Comparison of ENCODE assay signal across 7 mouse cellular contexts in the genomic region with DNA sequence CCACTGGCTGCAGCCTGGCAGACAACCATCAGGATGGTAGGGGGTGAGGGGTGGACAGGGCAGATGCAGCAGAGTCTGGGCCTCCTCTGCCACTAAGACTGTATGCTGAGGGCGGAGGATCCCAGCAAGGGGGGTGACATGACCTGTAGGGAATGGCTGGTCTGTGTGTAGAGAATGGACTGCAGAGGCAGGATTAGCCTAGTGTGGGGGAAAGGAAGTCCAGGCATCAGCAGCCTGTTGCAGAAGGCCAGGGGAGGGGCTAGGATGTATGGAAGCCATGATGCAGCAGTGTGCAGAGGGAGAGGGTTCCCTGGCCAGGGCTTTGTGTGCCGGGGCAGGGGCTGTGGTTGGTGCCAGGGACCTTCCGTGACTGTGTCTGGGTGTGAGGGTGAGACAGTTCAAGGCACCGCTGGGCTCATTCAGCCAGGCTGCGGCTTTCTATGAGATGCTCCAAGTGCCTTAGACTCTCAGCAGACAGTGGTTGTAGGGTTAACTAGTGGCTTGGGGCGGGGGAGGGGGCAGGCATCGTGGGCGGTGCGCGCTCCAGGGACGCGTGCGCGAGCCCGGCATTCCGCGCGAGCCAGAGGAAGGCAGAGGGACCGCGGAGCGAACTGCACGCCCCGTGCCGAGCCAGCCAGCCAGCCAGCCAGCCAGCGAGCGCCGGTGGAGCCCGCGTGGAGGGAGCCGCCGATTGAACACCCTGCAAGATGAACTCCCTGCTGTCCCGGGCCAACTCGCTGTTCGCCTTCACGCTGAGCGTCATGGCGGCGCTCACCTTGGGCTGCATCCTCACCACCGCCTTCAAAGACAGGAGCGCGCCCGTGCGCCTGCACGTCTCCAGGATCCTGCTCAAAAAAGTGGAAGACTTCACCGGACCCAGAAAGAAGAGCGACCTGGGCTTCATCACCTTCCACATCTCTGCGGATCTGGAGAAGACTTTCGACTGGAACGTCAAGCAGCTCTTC. TPM values are rescaled to one million over a fixed set of nuclear protein-coding genes. Genes with fewer than 3 reads are reported as not detected.
A peak's percentile ranks its signal among the peaks of the same experiment; 100 is the strongest.
DNase-seq lines count a peak whose midpoint lies in the region; ATAC-seq and TF ChIP-seq lines count a peak whose summit lies in the region.
"Not testable (repeated sequence)": the region's sequence is repeated elsewhere in the genome, so short reads cannot be mapped to it uniquely, and the experiment has no call there.

TSS of gene Arxes1 (plus strand) at position 569 of the 965 bp plus-strand sequence.

- not testable (repeated sequence) for DNase-seq in embryonic facial prominence, embryonic 14.5 days (ENCODE audit: low spot score); heart, embryonic 10.5 days (ENCODE audit: low spot score)
- DNase-seq in left cerebral cortex, adult 2 months (ENCODE audit: extremely low spot score in 1 of 2, low spot score in 2 of 2) = peak; percentile 13 to 24

- H3K9me3 ChIP-seq in embryonic facial prominence, embryonic 14.5 days (ENCODE audit: control insufficient read depth, low read length); heart, embryonic 10.5 days; intestine, embryonic 15.5 days; lung, embryonic 16.5 days (ENCODE audit: control insufficient read depth, low read length); neural tube, embryonic 15.5 days (replicated peaks): not testable (repeated sequence)

- ATAC-seq in cerebellum, adult (ENCODE audit: insufficient number of reproducible peaks, low FRiP score, low TSS enrichment) = peak; percentile 90
- peak; percentile 94 for ATAC-seq in embryonic facial prominence, embryonic 14.5 days (ENCODE audit: low read depth)
- peak; percentile 98 for ATAC-seq in intestine, embryonic 15.5 days
- ATAC-seq in lung, embryonic 16.5 days (ENCODE audit: low read depth) = peak; percentile 96
- peak; percentile 96 for ATAC-seq in neural tube, embryonic 15.5 days (ENCODE audit: low FRiP score)

- H3K27ac ChIP-seq in embryonic facial prominence, embryonic 14.5 days (replicated peaks; ENCODE audit: low read depth, low read length); heart, embryonic 10.5 days; intestine, embryonic 15.5 days; left cerebral cortex, adult 2 months; lung, embryonic 16.5 days (ENCODE audit: low read length): not testable (repeated sequence)
- H3K27ac ChIP-seq in neural tube, embryonic 15.5 days (replicated peaks) = 0 out of 2 replicates have a peak within 1 kb of the TSS, but pooled peaks have one; percentile 23

- TF ChIP-seq CTCF in left cerebral cortex, adult 2 months (IDR thresholded peaks at IDR 0.05) = not testable (repeated sequence)

- peak within 1 kb of the TSS; percentile 52 for H3K4me2 ChIP-seq in embryonic facial prominence, embryonic 14.5 days (ENCODE audit: low read depth, low read length)
- H3K4me2 ChIP-seq in intestine, embryonic 15.5 days (replicated peaks) = peak within 1 kb of the TSS; percentile 46
- H3K4me2 ChIP-seq in lung, embryonic 16.5 days (ENCODE audit: low read depth, low read length) = peak within 1 kb of the TSS; percentile 28
- H3K4me2 ChIP-seq in neural tube, embryonic 15.5 days = peak within 1 kb of the TSS; percentile 53

- H3K36me3 ChIP-seq in embryonic facial prominence, embryonic 14.5 days (ENCODE audit: control insufficient read depth, insufficient read depth, low read length); heart, embryonic 10.5 days; intestine, embryonic 15.5 days; lung, embryonic 16.5 days (ENCODE audit: control insufficient read depth, insufficient read depth, low read length); neural tube, embryonic 15.5 days: not testable (repeated sequence)

- not testable (repeated sequence) for H3K4me1 ChIP-seq in embryonic facial prominence, embryonic 14.5 days (ENCODE audit: control insufficient read depth, insufficient read depth, low read length); heart, embryonic 10.5 days; intestine, embryonic 15.5 days (replicated peaks); lung, embryonic 16.5 days (replicated peaks; ENCODE audit: control insufficient read depth, insufficient read depth, low read length); neural tube, embryonic 15.5 days

- WGBS in embryonic facial prominence, embryonic 14.5 days = no CpG with 5 or more reads among the region's 49 CpGs
- WGBS in heart, embryonic 10.5 days = 3% methylated on average over 12 of the region's 49 CpGs
- WGBS in intestine, embryonic 15.5 days = 16% methylated on average over 13 of the region's 49 CpGs
- 18% methylated on average over 7 of the region's 49 CpGs for WGBS in lung, embryonic 16.5 days
- 10% methylated on average over 7 of the region's 49 CpGs for WGBS in neural tube, embryonic 15.5 days

- peak within 1 kb of the TSS; percentile 24 for H3K4me3 ChIP-seq in embryonic facial prominence, embryonic 14.5 days (ENCODE audit: low read depth, low read length)
- peak within 1 kb of the TSS; percentile 45 for H3K4me3 ChIP-seq in heart, embryonic 10.5 days
- peak within 1 kb of the TSS; percentile 6; the same call in 1 of the 2 replicates for H3K4me3 ChIP-seq in intestine, embryonic 15.5 days (replicated peaks)
- peak within 1 kb of the TSS; percentile 31 for H3K4me3 ChIP-seq in left cerebral cortex, adult 2 months
- H3K4me3 ChIP-seq in lung, embryonic 16.5 days (ENCODE audit: low read length) = peak within 1 kb of the TSS; percentile 27
- peak within 1 kb of the TSS; percentile 36 for H3K4me3 ChIP-seq in neural tube, embryonic 15.5 days (replicated peaks)

- intact Hi-C loops in left cerebral cortex, adult 2 months (cut with DNase I) = loop anchor here (5.0 kb wide), 1 partner anchor 36 kb away; no protein-coding TSS in a partner anchor

- H3K27me3 ChIP-seq in embryonic facial prominence, embryonic 14.5 days (replicated peaks; ENCODE audit: control insufficient read depth, insufficient read depth, low read length); heart, embryonic 10.5 days (ENCODE audit: insufficient read depth, poor library complexity, severe bottlenecking); intestine, embryonic 15.5 days (replicated peaks); lung, embryonic 16.5 days (ENCODE audit: control insufficient read depth, insufficient read depth, low read depth, low read length); neural tube, embryonic 15.5 days (replicated peaks): not testable (repeated sequence)

- not testable (repeated sequence) for H3K9ac ChIP-seq in embryonic facial prominence, embryonic 14.5 days (ENCODE audit: low read depth, low read length); intestine, embryonic 15.5 days; lung, embryonic 16.5 days (ENCODE audit: low read length); neural tube, embryonic 15.5 days (replicated peaks)

RNA-seq across cellular contexts. Expression of gene Arxes1, which starts in this region (rescaled TPM):
- polyA plus RNA-seq in embryonic facial prominence, embryonic 14.5 days (2014; fragmentation: Nextera tagmentation; extraction: Ambion mirVana) = 28.6 and 32.8 TPM in 2 replicates
- 32.3 and 46.8 TPM in 2 replicates for polyA plus RNA-seq in heart, embryonic 10.5 days (2016; fragmentation: Nextera tagmentation; extraction: Ambion mirVana)
- 26.7 and 32.3 TPM in 2 replicates for polyA plus RNA-seq in intestine, embryonic 15.5 days (2015; fragmentation: Nextera tagmentation; extraction: Ambion mirVana)
- 10 to 100 TPM; 29.3 to 31.6 TPM for total RNA-seq in left cerebral cortex, adult 2 months (2021)
- 13.2 and 17.7 TPM in 2 replicates for polyA plus RNA-seq in lung, embryonic 16.5 days (2015; fragmentation: Nextera tagmentation; extraction: Ambion mirVana)
- 137 and 163 TPM in 2 replicates for polyA plus RNA-seq in neural tube, embryonic 15.5 days (2015; fragmentation: Nextera tagmentation; extraction: Ambion mirVana)
